Mouse (Mus musculus): Measurements from ENCODE around the gene Ifnk. TPM values are rescaled to one million over a fixed set of nuclear protein-coding genes. Genes with fewer than 3 reads are reported as not detected.

Gene Ifnk
- polyA plus RNA-seq, 1 experiment from 2014 or later, result not detected

DNA sequence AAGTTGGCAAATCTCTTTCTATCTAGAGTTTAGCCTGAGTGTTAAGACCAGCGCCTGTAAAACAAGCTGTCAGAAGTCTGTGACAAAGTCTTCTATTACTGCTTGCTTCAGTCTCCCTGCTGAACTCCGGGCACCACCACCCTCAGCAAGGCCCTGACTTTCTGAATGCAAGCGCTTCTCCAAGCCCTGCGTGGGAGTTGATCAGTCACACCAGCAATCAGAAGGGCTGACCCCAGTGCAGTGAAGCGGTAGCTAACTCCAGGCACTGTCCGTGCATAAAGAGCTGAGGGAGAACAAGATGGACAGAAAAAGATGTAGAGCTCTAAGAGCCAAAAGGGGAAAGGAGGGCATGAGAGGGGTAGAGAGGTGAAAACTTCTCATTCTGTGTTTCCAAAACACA is 24.1 kb upstream of the Ifnk start:
- Histone ChIP-seq H3K4me2 (ENCODE audit: low read length) (no peak overlapping the region), H3K27ac (replicated peaks in 1 of 2; ENCODE audit: control insufficient read depth in 1 of 2, insufficient read depth in 1 of 2, low read depth in 2 of 2, low read length in 2 of 2) (no peak overlapping the region), H3K27me3 (ENCODE audit: control insufficient read depth, insufficient read depth, low read length) (no peaks in the 10 kb centered on the region), H3K9ac (ENCODE audit: low read length) (no peak overlapping the region), H3K4me1 (ENCODE audit: control insufficient read depth in 2 of 2, insufficient read depth in 2 of 2, low read length in 2 of 2) (peaks cover 2 to 6% of the 10 kb centered on the region in 2 experiments; a peak in 3 of 4 replicates), H3K4me3 (ENCODE audit: control insufficient read depth in 1 of 2, insufficient read depth in 1 of 2, low read depth in 1 of 2, low read length in 2 of 2) (no peak overlapping the region), H3K9me3 (ENCODE audit: control insufficient read depth, low read length) (no peaks in the 10 kb centered on the region), H3K36me3 (ENCODE audit: control insufficient read depth, insufficient read depth, low read length) (no peaks in the 10 kb centered on the region)
- WGBS, result 65% methylated on average over 6 of the region's 6 CpGs
- no peak for ATAC-seq (ENCODE audit: insufficient number of reproducible peaks, insufficient read depth, low FRiP score, low read depth)

DNA sequence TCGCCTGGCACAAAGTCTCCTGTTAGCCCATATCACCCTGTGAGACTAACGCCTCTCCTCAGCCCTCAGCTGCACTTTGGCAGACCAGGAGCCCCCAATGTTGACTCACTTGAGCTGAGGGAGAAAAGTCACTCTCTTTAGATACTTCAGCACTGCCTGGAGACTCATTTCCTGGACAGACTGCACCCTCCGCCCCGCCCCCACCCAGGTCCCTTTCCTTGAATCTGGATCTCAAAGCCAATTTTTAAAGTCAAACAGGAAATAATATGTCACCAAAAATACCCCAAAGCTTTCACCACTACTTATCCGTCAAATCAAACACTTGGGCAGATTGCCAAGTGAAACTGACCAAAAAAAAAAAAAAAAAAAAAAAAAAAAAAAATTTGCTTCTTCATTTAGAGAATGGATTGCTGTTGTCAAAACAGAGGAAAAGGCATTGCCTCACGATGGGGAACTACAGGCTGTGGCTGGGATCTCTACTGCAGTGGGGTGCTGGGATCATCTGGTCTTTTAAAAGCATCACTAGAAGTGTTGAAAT is 21.4 kb upstream of the Ifnk start:
- Histone ChIP-seq H3K9ac (ENCODE audit: low read length) (no peak overlapping the region), H3K9me3 (ENCODE audit: control insufficient read depth, low read length) (no peaks in the 10 kb centered on the region), H3K4me2 (ENCODE audit: low read length) (no peak overlapping the region), H3K36me3 (ENCODE audit: control insufficient read depth, insufficient read depth, low read length) (no peaks in the 10 kb centered on the region), H3K4me3 (ENCODE audit: control insufficient read depth in 1 of 2, insufficient read depth in 1 of 2, low read depth in 1 of 2, low read length in 2 of 2) (no peak overlapping the region), H3K27me3 (ENCODE audit: control insufficient read depth, insufficient read depth, low read length) (no peaks in the 10 kb centered on the region), H3K27ac (replicated peaks in 1 of 2; ENCODE audit: control insufficient read depth in 1 of 2, insufficient read depth in 1 of 2, low read depth in 2 of 2, low read length in 2 of 2) (no peak overlapping the region), H3K4me1 (ENCODE audit: control insufficient read depth in 2 of 2, insufficient read depth in 2 of 2, low read length in 2 of 2) (peaks cover 1 to 2% of the 10 kb centered on the region in 2 experiments; a peak in 3 of 4 replicates)
- ATAC-seq (ENCODE audit: insufficient number of reproducible peaks, insufficient read depth, low FRiP score, low read depth), result peak; percentile 43; the same call in 1 of the 2 replicates
- WGBS, result 55% methylated on average over 6 of the region's 6 CpGs

DNA sequence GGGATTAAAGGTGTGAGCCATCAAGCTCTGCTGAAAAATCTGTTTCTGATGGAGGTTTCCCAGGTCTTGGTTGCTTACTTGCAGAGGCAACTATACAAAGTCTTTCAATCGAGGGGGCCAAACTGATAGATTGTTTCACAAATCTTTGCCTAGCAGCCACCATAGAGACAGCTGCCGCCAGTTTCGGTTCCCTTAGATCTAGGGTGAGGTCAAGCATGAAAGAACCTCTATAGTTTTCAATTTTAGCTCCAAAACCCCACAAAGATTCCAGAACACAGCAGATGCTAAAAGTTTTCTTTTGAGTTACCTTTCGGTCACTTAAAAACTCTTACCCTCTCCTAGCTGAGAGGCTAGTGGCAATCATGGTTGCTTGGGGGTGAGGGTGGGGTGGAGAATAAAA is 20.3 kb upstream of the Ifnk start:
- Histone ChIP-seq H3K9me3 (ENCODE audit: control insufficient read depth, low read length) (no peaks in the 10 kb centered on the region), H3K4me1 (ENCODE audit: control insufficient read depth in 2 of 2, insufficient read depth in 2 of 2, low read length in 2 of 2) (peaks cover 0 to 2% of the 10 kb centered on the region in 2 experiments; a peak in 2 of 4 replicates), H3K4me3 (ENCODE audit: control insufficient read depth in 1 of 2, insufficient read depth in 1 of 2, low read depth in 1 of 2, low read length in 2 of 2) (no peak overlapping the region), H3K36me3 (ENCODE audit: control insufficient read depth, insufficient read depth, low read length) (no peaks in the 10 kb centered on the region), H3K4me2 (ENCODE audit: low read length) (no peak overlapping the region), H3K9ac (ENCODE audit: low read length) (no peak overlapping the region), H3K27me3 (ENCODE audit: control insufficient read depth, insufficient read depth, low read length) (no peaks in the 10 kb centered on the region), H3K27ac (replicated peaks in 1 of 2; ENCODE audit: control insufficient read depth in 1 of 2, insufficient read depth in 1 of 2, low read depth in 2 of 2, low read length in 2 of 2) (no peak overlapping the region)
- no peak for ATAC-seq (ENCODE audit: insufficient number of reproducible peaks, insufficient read depth, low FRiP score, low read depth)
- WGBS, result 91% methylated on average over 4 of the region's 4 CpGs

DNA sequence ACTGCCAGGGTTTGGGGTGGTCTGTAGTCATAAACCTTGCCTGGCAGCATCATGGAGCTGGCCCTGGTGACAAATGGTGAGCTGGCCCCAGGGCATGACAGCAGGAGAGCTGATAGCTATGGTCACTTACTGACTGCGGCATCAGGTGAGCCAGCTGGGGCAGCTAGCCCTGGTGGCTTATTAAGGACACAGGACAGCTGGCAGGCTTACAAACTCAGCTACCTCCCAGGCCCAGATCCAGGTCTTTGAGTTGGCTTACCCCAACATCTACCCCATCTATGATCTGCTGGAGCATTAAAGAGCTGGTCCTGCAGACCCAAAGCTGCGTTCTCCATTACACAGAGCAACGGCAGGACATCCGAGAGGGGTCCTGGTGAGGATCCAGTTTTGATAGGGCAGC is 18.4 kb upstream of the Ifnk start:
- no peak for ATAC-seq (ENCODE audit: insufficient number of reproducible peaks, insufficient read depth, low FRiP score, low read depth)
- peaks cover 2 to 3% of the 10 kb centered on the region in 2 experiments; a peak in 2 of 4 replicates for H3K4me1 ChIP-seq (ENCODE audit: control insufficient read depth in 2 of 2, insufficient read depth in 2 of 2, low read length in 2 of 2)
- H3K27ac ChIP-seq (replicated peaks in 1 of 2; ENCODE audit: control insufficient read depth in 1 of 2, insufficient read depth in 1 of 2, low read depth in 2 of 2, low read length in 2 of 2), result no peak overlapping the region
- H3K4me2 ChIP-seq (ENCODE audit: low read length), result no peak overlapping the region
- no peak overlapping the region for H3K4me3 ChIP-seq (ENCODE audit: control insufficient read depth in 1 of 2, insufficient read depth in 1 of 2, low read depth in 1 of 2, low read length in 2 of 2)
- 82% methylated on average over 4 of the region's 4 CpGs for WGBS
- no peaks in the 10 kb centered on the region for H3K36me3 ChIP-seq (ENCODE audit: control insufficient read depth, insufficient read depth, low read length)
- no peaks in the 10 kb centered on the region for H3K9me3 ChIP-seq (ENCODE audit: control insufficient read depth, low read length)
- H3K27me3 ChIP-seq (ENCODE audit: control insufficient read depth, insufficient read depth, low read length), result no peaks in the 10 kb centered on the region
- no peak overlapping the region for H3K9ac ChIP-seq (ENCODE audit: low read length)

DNA sequence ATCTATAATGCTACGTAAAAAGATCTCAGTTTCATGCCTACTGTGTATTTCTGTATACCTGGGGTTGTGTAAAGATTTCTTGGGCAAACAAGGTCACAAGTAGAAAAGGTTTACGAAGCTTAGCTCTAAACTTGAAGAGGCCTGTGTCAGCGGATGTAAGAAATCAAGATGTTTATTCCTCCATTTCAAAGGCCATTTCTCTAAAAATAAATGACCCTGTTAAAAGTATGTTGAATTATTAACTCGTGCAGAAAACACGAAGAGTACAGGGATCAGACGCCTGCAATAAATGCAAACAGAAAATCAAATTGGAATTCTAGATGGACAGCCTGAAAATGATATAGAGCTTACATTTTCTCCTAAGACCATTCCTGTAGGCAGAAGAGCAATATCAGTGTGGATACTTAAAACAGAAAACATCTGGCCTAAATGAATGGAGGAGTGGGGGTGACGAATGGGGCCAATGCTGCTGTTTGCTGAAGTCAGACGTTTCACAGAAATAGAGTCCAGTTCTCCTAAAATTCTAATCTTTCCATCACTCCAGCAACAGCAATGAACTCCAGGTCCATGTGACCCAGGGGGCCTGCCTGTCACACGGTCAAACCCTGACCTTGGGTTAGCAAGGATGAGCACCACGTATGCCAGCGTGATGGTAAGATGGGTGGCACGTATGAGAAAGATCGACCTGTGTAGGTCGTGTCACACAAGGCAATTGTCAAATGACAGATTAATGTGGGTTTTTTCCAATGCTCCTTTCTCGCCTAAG is 16.8 kb upstream of the Ifnk start:
- WGBS, result 81% methylated on average over 15 of the region's 15 CpGs
- Histone ChIP-seq H3K9me3 (ENCODE audit: control insufficient read depth, low read length) (no peaks in the 10 kb centered on the region), H3K27ac (replicated peaks in 1 of 2; ENCODE audit: control insufficient read depth in 1 of 2, insufficient read depth in 1 of 2, low read depth in 2 of 2, low read length in 2 of 2) (no peak overlapping the region), H3K4me3 (ENCODE audit: control insufficient read depth in 1 of 2, insufficient read depth in 1 of 2, low read depth in 1 of 2, low read length in 2 of 2) (no peak overlapping the region), H3K4me1 (ENCODE audit: control insufficient read depth in 2 of 2, insufficient read depth in 2 of 2, low read length in 2 of 2) (peaks cover 2 to 3% of the 10 kb centered on the region in 2 experiments; a peak in 2 of 4 replicates), H3K4me2 (ENCODE audit: low read length) (no peak overlapping the region), H3K9ac (ENCODE audit: low read length) (no peak overlapping the region), H3K36me3 (ENCODE audit: control insufficient read depth, insufficient read depth, low read length) (no peaks in the 10 kb centered on the region), H3K27me3 (ENCODE audit: control insufficient read depth, insufficient read depth, low read length) (no peaks in the 10 kb centered on the region)
- no peak for ATAC-seq (ENCODE audit: insufficient number of reproducible peaks, insufficient read depth, low FRiP score, low read depth)

DNA sequence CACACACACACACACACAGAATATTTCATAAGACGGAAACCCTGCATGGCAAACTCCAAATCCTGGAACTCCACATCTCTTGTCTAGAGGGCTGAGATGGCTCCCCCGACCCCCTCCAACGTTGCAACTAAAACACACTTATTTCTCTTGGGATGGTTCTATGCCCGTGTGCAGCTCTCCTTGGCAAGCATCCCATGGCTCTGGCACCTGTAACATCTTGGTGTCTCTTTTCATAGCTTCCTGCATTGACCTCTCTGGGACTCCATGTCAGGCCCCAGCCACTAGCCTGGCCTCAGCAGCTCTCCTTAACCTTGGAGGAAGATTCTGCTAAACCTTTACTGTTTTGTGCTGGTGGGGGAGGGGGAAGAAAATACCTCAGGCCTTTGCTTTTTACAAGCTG is 16.1 kb upstream of the Ifnk start:
- H3K9ac ChIP-seq (ENCODE audit: low read length), result no peak overlapping the region
- 82% methylated on average over 4 of the region's 4 CpGs for WGBS
- no peak for ATAC-seq (ENCODE audit: insufficient number of reproducible peaks, insufficient read depth, low FRiP score, low read depth)
- H3K36me3 ChIP-seq (ENCODE audit: control insufficient read depth, insufficient read depth, low read length), result no peaks in the 10 kb centered on the region
- no peak overlapping the region for H3K4me2 ChIP-seq (ENCODE audit: low read length)
- H3K4me3 ChIP-seq (ENCODE audit: control insufficient read depth in 1 of 2, insufficient read depth in 1 of 2, low read depth in 1 of 2, low read length in 2 of 2), result no peak overlapping the region
- no peaks in the 10 kb centered on the region for H3K27me3 ChIP-seq (ENCODE audit: control insufficient read depth, insufficient read depth, low read length)
- peaks cover 2% of the 10 kb centered on the region in 2 experiments; a peak in 1 of 4 replicates for H3K4me1 ChIP-seq (ENCODE audit: control insufficient read depth in 2 of 2, insufficient read depth in 2 of 2, low read length in 2 of 2)
- no peak overlapping the region for H3K27ac ChIP-seq (replicated peaks in 1 of 2; ENCODE audit: control insufficient read depth in 1 of 2, insufficient read depth in 1 of 2, low read depth in 2 of 2, low read length in 2 of 2)
- no peaks in the 10 kb centered on the region for H3K9me3 ChIP-seq (ENCODE audit: control insufficient read depth, low read length)

DNA sequence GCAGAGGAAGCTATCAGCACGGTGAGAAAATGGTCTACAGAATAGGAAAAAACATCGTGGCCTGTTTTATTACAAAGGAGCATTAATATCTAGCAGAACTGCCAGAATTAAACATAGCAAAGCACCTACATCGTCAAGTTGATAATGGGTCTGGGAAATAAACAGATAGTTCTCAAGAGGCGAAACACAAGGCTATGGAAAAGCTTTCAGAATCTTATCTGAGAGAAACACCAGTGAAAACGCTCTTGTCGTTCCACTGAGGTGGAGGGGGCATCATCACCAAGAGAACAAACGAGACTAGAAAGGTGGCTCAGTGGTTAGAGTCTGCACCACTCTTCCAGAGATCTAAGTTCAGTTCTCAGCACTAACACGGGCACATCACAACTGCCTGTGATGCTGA is 14.9 kb upstream of the Ifnk start:
- WGBS, result 38% methylated on average over 8 of the region's 8 CpGs
- no peak for ATAC-seq (ENCODE audit: insufficient number of reproducible peaks, insufficient read depth, low FRiP score, low read depth)
- no peak overlapping the region for H3K4me3 ChIP-seq (ENCODE audit: control insufficient read depth in 1 of 2, insufficient read depth in 1 of 2, low read depth in 1 of 2, low read length in 2 of 2)

More for the DNA sequence above, 14.9 kb upstream of the Ifnk start:
- Histone ChIP-seq H3K27me3 (ENCODE audit: control insufficient read depth, insufficient read depth, low read length) (no peaks in the 10 kb centered on the region), H3K9me3 (ENCODE audit: control insufficient read depth, low read length) (no peaks in the 10 kb centered on the region), H3K36me3 (ENCODE audit: control insufficient read depth, insufficient read depth, low read length) (no peaks in the 10 kb centered on the region), H3K4me1 (ENCODE audit: control insufficient read depth in 2 of 2, insufficient read depth in 2 of 2, low read length in 2 of 2) (peaks cover 2% of the 10 kb centered on the region in 2 experiments; a peak in 1 of 4 replicates), H3K4me2 (ENCODE audit: low read length) (no peak overlapping the region), H3K9ac (ENCODE audit: low read length) (no peak overlapping the region), H3K27ac (replicated peaks in 1 of 2; ENCODE audit: control insufficient read depth in 1 of 2, insufficient read depth in 1 of 2, low read depth in 2 of 2, low read length in 2 of 2) (no peak overlapping the region)

Measured in heart, embryonic 14.5 days (tissue).